Mouse (Mus musculus) embryonic facial prominence, embryonic 13.5 days (tissue): ENCODE results near the gene Fam71d. TPM values are rescaled to one million over a fixed set of nuclear protein-coding genes. Genes with fewer than 3 reads are reported as not detected.

Experiments
- ATAC-seq: fragments of 200-750 bp; cut with Nextera tagmentation; 2 replicates; pipeline ENCODE4 v1.8.0; 2017; ENCODE audit warnings: low read depth; ENCODE audit not compliant: insufficient number of reproducible peaks, insufficient read depth, low FRiP score, low TSS enrichment
- H3K27ac ChIP-seq: fragments of 300-500 bp; sonication (generic); 2 replicates; pipeline ENCODE4 v1.5.1; 2015; ENCODE audit warnings: moderate library complexity, mild to moderate bottlenecking, inconsistent platforms
- H3K27me3 ChIP-seq: fragments of 300-500 bp; sonication (generic); 2 replicates; pipeline ENCODE4 v1.6.1; 2015; ENCODE audit warnings: mild to moderate bottlenecking, inconsistent platforms
- H3K36me3 ChIP-seq: fragments of 300-500 bp; sonication (generic); 2 replicates; pipeline ENCODE4 v1.6.1; 2015; ENCODE audit warnings: mild to moderate bottlenecking, inconsistent platforms
- H3K4me1 ChIP-seq: fragments of 300-500 bp; sonication (generic); 2 replicates; pipeline ENCODE4 v1.6.1; 2015; ENCODE audit warnings: inconsistent platforms
- H3K4me2 ChIP-seq: fragments of 300-500 bp; sonication (generic); 2 replicates; pipeline ENCODE4 v1.6.1; 2015; ENCODE audit warnings: moderate library complexity, mild to moderate bottlenecking, inconsistent platforms
- H3K4me3 ChIP-seq: fragments of 300-500 bp; sonication (generic); 2 replicates; pipeline ENCODE4 v1.5.1; 2015; ENCODE audit warnings: mild to moderate bottlenecking, inconsistent platforms
- H3K9ac ChIP-seq: fragments of 300-500 bp; sonication (generic); 2 replicates; pipeline ENCODE4 v1.6.1; 2015; ENCODE audit warnings: mild to moderate bottlenecking, inconsistent platforms
- H3K9me3 ChIP-seq: fragments of 300-500 bp; sonication (generic); 2 replicates; pipeline ENCODE4 v1.6.1; 2016; ENCODE audit warnings: inconsistent platforms
- WGBS: fragments of 180-500 bp; shearing (Covaris S2); methylation state at CpG from one replicate; pipeline ENCODE4 v1.1.7; 2015; ENCODE audit warnings: mixed read lengths; 5-methylcytosine and 5-hydroxymethylcytosine counted together
- polyA plus RNA-seq: library from polyadenylated mRNA; unstranded; fragments of >200 nt; fragmentation: Nextera tagmentation; extraction: Ambion mirVana; gene quantifications from 2 replicates; pipeline ENCODE4 v1.2.1, GENCODE M21; 2015

Fam71d gene
- not detected in 2 replicates for polyA plus RNA-seq

DNA sequence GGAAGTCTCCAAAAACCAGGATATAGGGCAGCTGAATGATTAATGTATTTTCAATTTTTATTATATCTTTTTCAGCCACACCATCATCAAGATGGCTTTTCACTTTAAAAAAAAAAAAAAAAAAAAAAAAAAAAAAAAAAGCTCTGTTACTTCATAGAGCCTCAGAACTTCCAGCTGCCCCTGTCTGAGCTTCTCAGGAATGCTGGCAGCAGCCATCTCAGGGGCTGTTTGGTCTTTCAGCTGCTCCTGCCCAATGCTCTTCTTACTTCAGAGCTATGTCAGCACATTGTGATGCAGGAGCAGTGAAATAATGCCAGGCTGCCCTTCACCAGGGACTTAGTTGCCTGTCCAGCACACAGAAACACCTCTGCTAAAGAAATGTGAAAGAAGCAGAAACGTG lies at the start of gene Fam71d:
Fam71d (plus strand) TSS at position 211 of the 400 bp plus-strand sequence.
- H3K9ac ChIP-seq = no peak within 1 kb of the TSS
- no peaks in the 10 kb centered on the region for H3K27me3 ChIP-seq
- WGBS = 79% methylated on average over 1 of the region's 1 CpGs
- H3K4me3 ChIP-seq = no peak within 1 kb of the TSS
- H3K4me1 ChIP-seq = no peaks in the 10 kb centered on the region
- no peaks in the 10 kb centered on the region for H3K36me3 ChIP-seq
- H3K4me2 ChIP-seq = no peak within 1 kb of the TSS
- H3K27ac ChIP-seq = no peak within 1 kb of the TSS
- ATAC-seq = no peak
- no peaks in the 10 kb centered on the region for H3K9me3 ChIP-seq

DNA sequence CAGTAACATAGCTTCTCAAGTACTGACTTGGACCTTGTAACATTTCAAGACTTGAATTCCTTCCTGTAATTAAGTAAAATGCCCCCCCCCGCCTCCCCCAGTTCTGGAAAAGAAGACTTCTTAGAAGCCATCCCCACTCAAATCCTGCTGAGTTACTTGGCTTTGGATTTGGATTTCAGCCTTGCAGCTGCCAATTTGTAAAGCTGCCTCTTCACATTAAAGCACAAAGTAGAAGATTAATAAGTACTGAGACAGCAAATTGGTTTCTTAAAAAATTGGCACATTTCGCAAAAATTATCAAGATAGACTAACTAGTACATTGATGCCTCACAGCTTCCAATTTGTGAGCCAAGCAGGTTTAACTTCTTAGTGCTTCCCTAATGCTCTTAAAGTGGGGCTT lies 47.6 kb upstream of the Fam71d start:
- Histone ChIP-seq H3K9ac (no peak overlapping the region), H3K4me1 (no peaks in the 10 kb centered on the region), H3K4me2 (no peak overlapping the region), H3K36me3 (no peaks in the 10 kb centered on the region), H3K4me3 (no peak overlapping the region), H3K27ac (no peak overlapping the region), H3K9me3 (no peaks in the 10 kb centered on the region), H3K27me3 (no peaks in the 10 kb centered on the region)
- ATAC-seq = no peak
- 68% methylated on average over 2 of the region's 2 CpGs for WGBS

DNA sequence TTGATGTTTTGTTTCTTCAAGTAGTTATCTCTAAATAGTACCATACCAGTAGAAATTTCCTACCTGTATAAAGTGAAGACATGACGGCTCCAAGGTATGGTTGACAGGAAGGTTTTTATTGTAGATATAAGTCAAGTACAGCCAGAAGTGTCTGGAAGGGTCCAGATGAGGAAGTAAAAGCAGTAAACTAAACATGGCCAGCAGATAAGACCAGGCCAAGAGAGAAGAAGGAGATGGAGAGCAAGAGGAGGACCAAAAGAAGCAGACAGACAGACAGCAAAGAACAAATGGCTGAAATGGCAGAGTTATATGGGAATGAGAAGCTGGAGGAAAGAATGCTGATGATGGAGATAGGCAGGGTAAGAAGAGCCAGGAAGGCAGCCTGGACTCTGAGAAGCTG lies 46.1 kb upstream of the Fam71d start:
- Histone ChIP-seq H3K4me2 (no peak overlapping the region), H3K9me3 (no peaks in the 10 kb centered on the region), H3K4me1 (no peaks in the 10 kb centered on the region), H3K36me3 (no peaks in the 10 kb centered on the region), H3K27me3 (no peaks in the 10 kb centered on the region), H3K27ac (no peak overlapping the region), H3K9ac (no peak overlapping the region), H3K4me3 (no peak overlapping the region)
- 89% methylated on average over 1 of the region's 1 CpGs for WGBS
- no peak for ATAC-seq

DNA sequence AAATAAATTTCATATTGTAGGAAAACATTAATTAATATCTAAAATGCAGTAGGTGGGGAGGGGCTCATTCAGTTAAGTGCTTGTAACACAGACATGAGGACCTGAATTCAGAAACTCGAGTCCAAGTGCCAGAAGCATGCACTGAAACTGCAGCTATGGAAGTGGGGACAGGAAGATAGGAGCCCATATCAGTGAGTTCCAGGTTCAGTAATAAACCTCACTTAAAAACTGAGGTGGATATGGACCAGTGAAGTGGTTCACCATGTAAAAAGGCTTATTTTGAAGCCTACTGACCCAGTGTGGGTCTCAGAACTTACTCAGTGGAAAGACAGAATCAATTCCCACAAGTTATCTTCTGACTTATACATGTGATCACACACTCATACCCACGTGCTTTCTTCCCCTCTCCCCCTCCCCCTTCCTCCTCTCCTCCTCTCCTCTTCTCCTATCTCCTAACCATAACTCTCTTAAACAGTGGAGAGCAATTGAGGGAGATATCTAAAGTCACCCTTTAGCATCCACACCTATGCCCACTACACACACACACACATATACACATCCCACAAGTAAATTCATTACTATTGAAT lies 31.5 kb upstream of the Fam71d start:
- Histone ChIP-seq H3K4me3 (no peak overlapping the region), H3K9me3 (no peaks in the 10 kb centered on the region), H3K36me3 (no peaks in the 10 kb centered on the region), H3K4me2 (no peak overlapping the region), H3K9ac (no peak overlapping the region), H3K4me1 (no peaks in the 10 kb centered on the region), H3K27ac (no peak overlapping the region), H3K27me3 (no peaks in the 10 kb centered on the region)
- ATAC-seq = no peak
- 40% methylated on average over 2 of the region's 2 CpGs for WGBS

DNA sequence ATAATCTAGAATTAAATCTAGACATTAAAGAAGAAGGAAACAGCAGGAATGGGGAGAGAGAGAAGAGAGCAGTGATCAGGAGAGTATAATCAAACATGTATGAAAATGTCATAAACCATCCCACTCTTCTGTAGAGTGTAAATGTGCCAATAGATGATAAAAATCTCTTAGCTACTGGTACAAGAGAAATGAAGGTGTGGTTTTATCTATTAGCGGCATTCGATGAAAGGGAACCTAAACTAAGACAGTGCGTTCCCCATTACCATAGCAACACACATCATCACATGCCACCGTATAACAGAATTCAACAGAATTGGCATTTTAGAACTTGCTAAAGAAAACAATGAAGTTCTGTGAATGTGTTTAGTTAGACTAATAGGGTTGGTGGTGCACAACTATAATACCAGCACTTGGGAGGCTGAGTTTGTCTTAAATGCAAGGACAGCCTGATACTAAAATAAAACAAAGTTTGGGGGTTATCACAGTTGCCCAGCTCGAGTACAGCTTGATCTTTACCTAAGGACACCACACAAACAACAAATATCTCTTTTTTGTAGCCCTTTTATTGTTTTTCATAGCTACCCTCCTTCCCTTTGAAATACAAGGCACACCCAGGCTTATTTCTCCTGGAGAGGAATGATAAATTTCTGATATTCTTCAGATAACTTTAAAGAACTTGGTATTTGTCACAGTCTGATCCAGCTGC lies 13.1 kb upstream of the Fam71d start:
- ATAC-seq = no peak
- no peak overlapping the region for H3K9ac ChIP-seq
- H3K4me3 ChIP-seq = no peak overlapping the region
- no peaks in the 10 kb centered on the region for H3K4me1 ChIP-seq
- no peak overlapping the region for H3K4me2 ChIP-seq
- no peak overlapping the region for H3K27ac ChIP-seq
- no peaks in the 10 kb centered on the region for H3K9me3 ChIP-seq
- H3K27me3 ChIP-seq = no peaks in the 10 kb centered on the region
- no peaks in the 10 kb centered on the region for H3K36me3 ChIP-seq
- 87% methylated on average over 5 of the region's 5 CpGs for WGBS

DNA sequence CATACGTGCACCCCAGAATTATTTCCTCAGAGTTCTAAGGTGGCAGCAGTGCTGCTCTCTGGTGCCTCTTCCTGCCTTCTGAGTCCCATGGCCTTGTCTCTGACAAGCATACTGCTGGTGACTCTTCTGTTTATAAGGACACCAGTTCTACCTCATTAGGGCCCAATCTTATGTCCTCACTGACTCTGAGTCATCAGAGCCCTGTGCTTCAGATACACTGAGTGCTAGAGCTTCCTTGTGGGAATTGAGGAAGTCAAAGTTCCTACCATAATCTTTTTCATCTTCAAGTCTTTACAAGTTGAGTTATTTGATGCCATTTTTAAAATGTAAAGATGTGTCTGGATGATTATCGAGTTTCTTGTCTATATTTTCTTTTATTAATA lies 12.5 kb upstream of the Fam71d start:
- no peak overlapping the region for H3K4me2 ChIP-seq
- no peaks in the 10 kb centered on the region for H3K27me3 ChIP-seq
- ATAC-seq = no peak
- H3K4me3 ChIP-seq = no peak overlapping the region
- H3K27ac ChIP-seq = no peak overlapping the region
- H3K9ac ChIP-seq = no peak overlapping the region
- no peaks in the 10 kb centered on the region for H3K9me3 ChIP-seq
- no peaks in the 10 kb centered on the region for H3K36me3 ChIP-seq
- H3K4me1 ChIP-seq = no peaks in the 10 kb centered on the region
- 85% methylated on average over 2 of the region's 2 CpGs for WGBS

DNA sequence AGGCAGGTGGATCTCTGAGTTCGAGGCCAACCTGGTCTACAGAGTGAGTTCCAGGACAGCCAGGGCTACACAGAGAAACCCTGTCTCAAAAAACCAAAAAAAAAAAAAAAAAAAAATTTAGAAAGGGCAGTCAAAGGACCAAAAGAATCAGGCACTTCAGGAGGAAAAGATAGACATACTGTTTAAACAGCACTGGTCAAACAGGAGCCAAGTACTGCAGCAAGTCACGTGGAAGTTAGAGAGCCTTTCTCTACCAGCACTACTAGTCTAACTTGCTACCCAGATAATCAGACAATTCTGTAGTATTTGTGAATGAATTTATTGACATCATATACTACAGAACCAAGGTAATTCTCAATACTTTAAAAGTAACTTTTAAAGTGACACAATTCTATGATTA lies 10.3 kb upstream of the Fam71d start:
- no peaks in the 10 kb centered on the region for H3K9me3 ChIP-seq
- no peaks in the 10 kb centered on the region for H3K4me1 ChIP-seq
- 76% methylated on average over 2 of the region's 2 CpGs for WGBS
- H3K27me3 ChIP-seq = no peaks in the 10 kb centered on the region
- ATAC-seq = no peak
- no peak overlapping the region for H3K27ac ChIP-seq
- no peaks in the 10 kb centered on the region for H3K36me3 ChIP-seq
- H3K4me3 ChIP-seq = no peak overlapping the region
- H3K9ac ChIP-seq = no peak overlapping the region
- no peak overlapping the region for H3K4me2 ChIP-seq

DNA sequence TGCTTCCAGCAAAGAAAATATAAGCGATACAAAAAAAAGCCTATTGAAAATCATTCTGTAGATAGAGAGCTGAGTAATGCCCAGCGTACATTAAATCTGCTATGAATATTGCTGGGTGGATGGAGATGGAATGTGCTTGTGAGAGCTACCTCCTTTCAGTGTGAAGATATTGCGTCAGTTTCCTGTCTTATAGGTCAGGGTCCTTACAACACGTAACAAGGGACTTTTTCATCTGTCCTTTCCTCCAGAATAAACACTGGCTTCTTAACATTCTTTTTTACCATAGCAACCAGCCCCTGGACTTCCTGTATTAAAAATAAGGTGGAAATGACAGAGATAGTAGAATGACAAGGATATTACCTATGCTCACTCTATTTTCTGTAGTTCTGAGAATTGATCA lies 9.1 kb upstream of the Fam71d start:
- H3K4me2 ChIP-seq = no peak overlapping the region
- ATAC-seq = no peak
- H3K9ac ChIP-seq = no peak overlapping the region
- H3K27me3 ChIP-seq = no peaks in the 10 kb centered on the region
- H3K36me3 ChIP-seq = no peaks in the 10 kb centered on the region
- no peaks in the 10 kb centered on the region for H3K4me1 ChIP-seq
- no peaks in the 10 kb centered on the region for H3K9me3 ChIP-seq
- 70% methylated on average over 4 of the region's 4 CpGs for WGBS
- no peak overlapping the region for H3K27ac ChIP-seq
- H3K4me3 ChIP-seq = no peak overlapping the region

DNA sequence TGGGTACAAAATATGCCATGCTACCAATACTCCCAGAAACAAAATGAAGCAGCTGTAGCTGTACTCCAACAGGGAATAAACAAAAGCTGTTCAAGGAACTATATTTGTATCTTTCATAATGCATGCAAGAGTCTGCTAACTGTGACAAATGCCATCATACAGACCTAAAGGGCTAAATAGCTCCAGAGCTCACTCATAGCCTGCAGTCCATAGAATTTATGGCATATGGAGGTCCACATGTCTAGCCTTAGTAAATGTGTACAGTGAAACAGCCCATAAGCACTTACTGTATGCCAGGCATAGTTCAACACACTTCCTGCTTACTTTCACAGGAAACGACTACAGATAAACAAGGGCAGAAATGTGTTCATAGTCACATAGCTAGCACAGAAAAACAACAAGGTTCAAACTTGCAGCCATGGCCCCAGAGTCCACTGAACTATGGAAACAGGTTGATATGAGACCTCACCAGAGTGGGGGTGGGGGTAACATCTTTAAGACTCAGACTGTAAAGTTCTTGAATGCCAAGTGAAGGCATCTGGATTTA lies 5.6 kb upstream of the Fam71d start:
- Histone ChIP-seq H3K27ac (no peak overlapping the region), H3K9ac (no peak overlapping the region), H3K4me3 (no peak overlapping the region), H3K4me1 (no peaks in the 10 kb centered on the region), H3K27me3 (no peaks in the 10 kb centered on the region), H3K36me3 (no peaks in the 10 kb centered on the region), H3K4me2 (no peak overlapping the region), H3K9me3 (no peaks in the 10 kb centered on the region)
- no peak for ATAC-seq
- 83% methylated on average over 1 of the region's 1 CpGs for WGBS

DNA sequence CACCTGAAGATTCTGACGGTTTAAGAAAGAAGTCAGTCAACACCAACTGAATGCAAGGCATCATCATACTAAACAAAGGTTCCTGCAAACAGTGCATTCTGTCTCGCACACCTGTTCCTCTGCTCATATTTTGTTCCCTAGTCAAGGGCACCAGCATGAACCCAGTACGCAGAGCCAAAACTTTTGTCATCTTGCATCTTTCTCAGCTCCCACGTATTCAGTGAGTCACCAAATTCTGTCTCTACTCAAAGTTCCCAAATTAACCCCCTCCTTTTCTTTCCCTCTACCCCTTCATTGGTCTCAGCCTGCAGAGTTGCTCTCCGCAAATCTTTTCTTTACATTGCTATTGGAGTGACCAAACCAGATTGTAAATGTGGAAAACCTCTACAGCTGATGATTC lies 2.5 kb upstream of the Fam71d start:
- H3K4me2 ChIP-seq = no peak overlapping the region
- no peak for ATAC-seq
- no peaks in the 10 kb centered on the region for H3K27me3 ChIP-seq
- WGBS = 76% methylated on average over 5 of the region's 5 CpGs
- no peaks in the 10 kb centered on the region for H3K9me3 ChIP-seq
- no peak overlapping the region for H3K27ac ChIP-seq
- no peak overlapping the region for H3K4me3 ChIP-seq
- H3K4me1 ChIP-seq = no peaks in the 10 kb centered on the region
- no peak overlapping the region for H3K9ac ChIP-seq
- no peaks in the 10 kb centered on the region for H3K36me3 ChIP-seq

DNA sequence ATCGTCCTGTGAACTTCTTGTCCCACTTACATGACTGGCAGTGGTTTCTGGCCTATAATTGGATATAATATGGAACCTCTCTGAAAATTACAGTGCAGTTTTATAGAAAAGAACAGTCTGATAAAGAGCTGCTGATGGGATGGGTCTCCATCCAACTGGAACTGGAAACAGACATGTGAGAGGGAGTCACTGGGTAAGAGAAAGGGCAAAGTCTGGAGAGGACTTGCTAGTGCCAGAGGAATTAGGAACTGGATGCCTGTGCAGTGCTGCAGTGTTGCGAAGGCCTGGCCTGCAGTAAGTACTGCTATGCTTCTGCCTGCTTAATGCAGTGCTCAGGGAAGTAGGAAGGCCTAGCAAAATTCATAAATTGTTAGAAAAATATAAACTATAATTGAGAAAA lies 1.9 kb downstream of the Fam71d start:
- H3K36me3 ChIP-seq = no peaks in the 10 kb centered on the region
- ATAC-seq = no peak
- no peaks in the 10 kb centered on the region for H3K4me1 ChIP-seq
- H3K4me2 ChIP-seq = no peak overlapping the region
- no peak overlapping the region for H3K4me3 ChIP-seq
- H3K27ac ChIP-seq = no peak overlapping the region
- H3K9ac ChIP-seq = no peak overlapping the region
- WGBS = 84% methylated on average over 2 of the region's 2 CpGs
- no peaks in the 10 kb centered on the region for H3K9me3 ChIP-seq
- no peaks in the 10 kb centered on the region for H3K27me3 ChIP-seq

DNA sequence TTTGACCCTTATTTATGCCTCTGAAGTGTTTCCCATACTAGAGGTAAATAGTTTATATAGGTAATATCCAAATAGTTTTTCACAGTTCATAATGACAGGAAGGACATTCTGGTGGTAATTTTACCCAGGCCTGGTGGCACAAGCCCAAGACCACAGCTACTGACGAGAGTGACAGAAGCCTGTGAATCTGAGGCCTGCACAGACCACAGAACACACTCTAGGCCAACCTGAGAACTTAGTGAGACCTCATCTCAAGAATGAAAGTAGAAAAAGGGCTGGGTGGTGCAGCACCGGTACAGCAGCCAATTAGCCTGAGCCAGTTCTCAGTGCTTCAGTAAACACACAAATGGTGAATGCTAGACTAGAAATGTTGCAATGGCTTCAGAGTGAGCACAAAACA lies 26.4 kb downstream of the Fam71d start:
- Histone ChIP-seq H3K36me3 (no peaks in the 10 kb centered on the region), H3K9me3 (no peaks in the 10 kb centered on the region), H3K27ac (no peak overlapping the region), H3K9ac (no peak overlapping the region), H3K27me3 (no peaks in the 10 kb centered on the region), H3K4me1 (no peaks in the 10 kb centered on the region), H3K4me3 (no peak overlapping the region), H3K4me2 (no peak overlapping the region)
- ATAC-seq = no peak
- 67% methylated on average over 2 of the region's 2 CpGs for WGBS
